Mouse (Mus musculus) frontal cortex, postnatal 25 days (tissue): ENCODE results near the gene Rnd2.
"Not testable (repeated sequence)": the region's sequence is repeated elsewhere in the genome, so short reads cannot be mapped to it uniquely, and the experiment has no call there.

Experiments used
- DNase-seq, 2 experiments: peaks; one replicate each; pipeline ENCODE4 v3.0.0; 2022; ENCODE audit warnings: low spot score in 2 of 2

Gene Rnd2

DNA sequence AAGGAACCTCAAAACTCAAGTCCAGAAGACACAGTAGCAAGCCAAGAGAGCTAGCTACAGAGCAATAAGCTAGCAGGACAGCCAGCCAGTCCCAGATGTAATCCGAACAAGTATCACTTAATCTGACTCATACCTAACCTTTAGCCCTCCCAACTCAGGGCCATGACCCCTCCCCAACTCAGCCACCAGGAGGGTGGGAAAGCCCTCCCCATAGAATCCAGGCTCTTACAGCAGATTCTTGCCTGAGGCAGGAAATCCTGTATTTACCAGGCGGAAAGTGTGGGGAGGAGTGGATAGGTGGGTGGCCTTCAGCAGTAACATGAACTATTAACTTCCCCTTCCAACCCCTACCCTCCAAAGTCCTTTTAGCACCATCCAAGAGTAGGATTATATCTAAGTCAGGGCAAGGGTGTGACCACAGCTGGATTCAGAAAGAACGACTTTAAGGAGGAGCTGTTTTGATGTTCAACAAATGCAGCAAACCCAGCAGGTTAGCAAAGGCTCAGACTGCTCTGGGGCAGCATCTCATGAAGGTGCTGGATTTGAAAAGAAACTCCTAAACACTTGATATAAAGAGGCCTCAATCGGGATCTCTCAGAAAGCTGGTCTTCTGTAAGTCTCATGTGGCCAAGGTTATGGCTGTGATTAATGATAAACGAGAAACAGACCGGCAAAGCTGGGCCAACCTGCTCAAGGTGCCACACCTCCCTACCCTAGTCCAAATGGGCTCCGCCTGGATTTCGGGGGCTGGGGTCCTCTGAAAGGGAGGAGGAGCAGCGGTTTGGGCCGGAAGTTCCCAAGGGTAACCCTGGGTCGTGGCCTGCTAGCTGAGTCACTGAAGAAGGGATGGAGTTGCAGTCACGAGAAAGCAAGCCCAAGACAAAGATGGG is at the start of gene Rnd2:
Gene Rnd2 (plus strand): TSS at position 789 of the 890 bp plus-strand sequence.
- DNase-seq: no peak

DNA sequence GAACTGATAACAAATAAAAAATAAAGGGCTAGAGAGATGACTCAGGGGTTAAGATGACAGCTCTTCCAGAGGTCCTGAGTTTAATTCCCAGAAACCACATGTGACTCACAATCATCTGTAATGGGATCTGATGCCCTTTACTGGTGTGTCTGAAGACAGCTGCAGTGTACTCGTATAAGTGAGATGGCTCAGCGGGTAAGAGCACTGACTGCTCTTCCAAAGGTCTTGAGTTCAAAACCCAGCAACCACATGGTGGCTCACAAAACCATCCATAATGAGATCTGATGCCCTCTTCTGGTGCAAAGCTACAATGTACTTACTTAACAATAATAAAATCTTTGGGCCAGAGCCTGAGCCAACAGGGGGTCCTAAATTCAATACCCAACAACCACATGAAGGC is 49.5 kb upstream of the Rnd2 start:
- no peak for DNase-seq

DNA sequence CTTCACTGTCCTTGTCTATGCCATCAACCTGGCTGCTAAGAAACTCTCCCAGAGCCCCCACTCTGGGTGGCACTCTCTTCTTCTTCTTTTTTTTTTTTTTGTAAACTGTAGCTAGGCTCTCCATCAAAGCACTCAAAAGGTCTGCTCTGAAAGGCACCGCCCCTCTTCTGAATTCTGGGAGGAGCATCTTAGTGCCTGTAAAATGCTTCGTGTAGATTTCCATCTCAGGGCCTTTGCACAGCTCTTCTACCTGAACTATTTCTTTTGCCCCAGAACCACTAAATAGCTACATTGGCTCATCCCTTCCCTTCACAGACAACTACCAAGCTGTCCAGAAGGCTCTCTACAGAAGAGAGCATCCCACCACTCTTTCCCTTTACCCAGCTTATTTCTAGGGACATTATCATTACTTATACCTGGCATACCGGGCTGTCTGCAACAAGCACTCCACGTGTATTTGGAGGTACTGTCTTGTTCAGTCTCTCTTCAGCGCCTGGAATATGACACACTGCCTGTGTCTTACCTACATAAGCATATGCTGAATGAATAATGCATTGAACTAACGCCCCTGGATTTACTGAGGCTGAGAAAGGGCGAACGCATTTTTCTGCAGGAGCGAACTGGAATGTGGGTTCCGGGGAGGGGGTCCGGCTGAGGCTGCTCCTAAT is 48.2 kb upstream of the Rnd2 start:
- DNase-seq: no peak

DNA sequence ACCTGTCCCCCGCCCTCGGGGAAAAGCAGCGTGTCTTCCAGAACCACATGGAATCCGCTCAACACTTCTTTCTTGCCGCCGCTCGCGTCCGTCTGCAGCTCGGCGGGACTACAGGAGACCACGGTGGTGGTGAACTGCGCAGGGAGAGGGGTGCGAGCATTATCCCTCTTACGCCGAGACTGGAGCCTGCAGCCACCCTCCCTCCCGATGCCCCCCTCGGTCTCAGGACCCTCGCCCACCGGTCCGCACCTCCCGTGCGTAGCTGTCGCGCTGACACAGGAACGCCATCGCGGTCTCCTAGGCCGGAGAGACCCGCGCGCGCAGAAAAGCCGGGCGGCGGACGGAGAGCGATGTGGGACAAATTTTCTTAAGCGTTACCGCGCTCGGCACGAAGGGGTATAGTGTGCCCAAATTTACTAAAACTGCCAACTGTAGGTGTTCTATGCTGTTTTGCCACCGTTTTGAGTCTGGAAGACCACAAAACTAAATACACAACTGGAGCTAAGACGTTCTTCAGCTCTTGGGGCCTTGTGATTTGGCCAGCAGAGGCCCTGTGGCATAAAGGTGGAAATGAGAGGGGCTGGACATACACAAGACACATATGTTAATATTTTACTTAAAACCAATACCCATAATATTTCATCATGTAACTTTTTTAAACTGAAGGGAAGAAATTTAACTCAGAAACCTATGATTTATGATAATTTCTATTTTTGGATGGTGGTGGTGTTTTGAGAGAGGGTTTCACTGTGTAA is 47.5 kb upstream of the Rnd2 start, which contains the start of gene Aarsd1:
Gene Aarsd1 (minus strand): TSS at position 515 of the 755 bp plus-strand sequence.
- peak; percentile 83 to 89 for DNase-seq

DNA sequence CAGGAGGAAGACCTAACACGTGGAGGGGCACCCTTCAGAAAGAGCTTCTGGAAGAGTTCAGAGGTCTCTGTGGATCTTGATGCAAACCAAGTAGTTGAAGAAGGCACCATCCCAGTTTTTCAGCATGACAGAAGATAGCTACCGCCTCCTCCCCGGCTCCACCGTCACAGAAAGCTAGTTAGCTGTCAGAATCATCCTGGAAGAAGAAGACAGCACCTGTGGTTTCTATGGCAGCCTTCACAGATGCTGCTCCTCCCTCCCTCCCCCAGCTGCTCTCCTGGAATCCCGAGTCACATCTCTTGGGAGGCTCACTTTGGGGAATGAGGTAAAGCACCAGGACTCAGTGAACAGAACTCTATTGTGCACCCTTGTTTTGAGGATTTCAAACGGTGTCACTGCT is 45.8 kb upstream of the Rnd2 start:
- no peak for DNase-seq

DNA sequence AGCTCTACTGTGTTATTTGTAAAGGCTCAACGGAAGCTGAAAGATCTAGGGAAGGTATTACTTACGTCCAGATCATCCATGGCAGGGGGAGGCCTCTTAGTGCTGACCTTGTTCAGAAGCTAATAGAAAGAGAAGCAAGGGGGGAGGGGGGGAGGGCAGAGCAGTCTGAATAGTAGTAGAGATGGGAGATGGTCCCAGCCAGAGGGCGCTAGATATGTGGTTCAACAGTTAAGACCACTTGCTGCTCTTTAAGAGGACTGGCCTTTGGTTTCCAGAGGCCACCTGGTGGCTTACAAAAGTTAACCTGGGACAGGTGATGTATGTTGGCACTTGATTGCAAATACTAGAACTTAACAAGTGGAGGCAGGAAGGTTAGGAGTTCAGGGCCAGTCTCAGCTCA is 45.2 kb upstream of the Rnd2 start:
- DNase-seq: no peak

DNA sequence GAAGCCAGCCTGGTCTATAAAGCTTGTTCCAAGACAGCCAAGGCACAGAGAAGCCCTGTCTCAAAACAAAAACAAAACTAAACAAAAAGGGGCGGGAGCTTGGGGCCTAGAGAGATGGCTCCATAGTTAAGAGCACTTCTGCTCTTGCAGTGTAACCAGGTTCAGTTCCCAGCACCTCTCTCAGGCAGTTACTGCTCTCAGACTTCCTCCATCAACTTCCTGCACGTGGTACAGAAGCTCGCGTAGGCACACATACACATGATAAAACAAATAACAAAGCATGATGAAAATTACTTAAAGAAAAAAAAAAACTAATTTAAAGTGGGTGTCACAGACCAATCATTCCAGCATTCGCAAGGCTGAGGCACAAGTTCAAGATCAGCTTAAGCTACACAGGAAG is 44.7 kb upstream of the Rnd2 start:
- DNase-seq: no peak

DNA sequence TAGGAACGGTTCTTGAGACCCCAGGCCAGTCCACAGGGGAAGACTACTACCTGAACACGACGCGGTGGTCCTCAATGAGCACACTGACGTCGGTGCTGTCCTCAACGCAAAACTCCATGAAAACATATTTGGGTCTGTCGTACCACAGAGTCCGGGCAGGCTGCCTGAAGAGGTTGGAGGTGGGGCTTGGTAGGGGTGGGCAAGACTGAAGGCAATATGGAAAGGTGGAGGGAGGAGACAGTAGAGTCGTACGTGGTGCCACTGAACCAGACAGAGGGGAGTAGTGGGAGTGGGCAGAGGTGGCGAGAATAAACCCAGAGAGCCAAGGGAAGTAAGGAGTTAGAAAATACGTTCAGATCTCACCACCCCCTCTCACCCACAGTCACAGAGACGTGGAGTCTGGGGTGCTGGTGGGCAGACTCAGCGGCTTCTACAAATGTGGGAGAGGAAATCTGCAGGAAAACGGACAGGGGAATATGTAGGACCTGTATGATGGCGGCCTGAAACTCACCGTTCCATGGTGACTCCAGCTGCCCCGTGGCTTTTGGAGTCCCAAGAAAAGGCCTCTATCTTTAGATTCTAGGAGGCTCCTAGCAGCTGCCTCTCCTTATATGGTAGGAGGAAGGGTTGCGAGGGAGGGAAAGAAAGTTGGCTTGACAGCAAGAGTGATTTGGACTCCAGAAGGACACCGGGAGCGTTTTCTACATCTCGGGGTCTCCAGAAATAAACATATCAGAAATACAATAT is 40.5 kb upstream of the Rnd2 start, which contains the start of gene Gm27029:
Gene Gm27029 (minus strand): TSS at position 692 of the 747 bp plus-strand sequence.
- DNase-seq: peak; percentile 20 to 23

DNA sequence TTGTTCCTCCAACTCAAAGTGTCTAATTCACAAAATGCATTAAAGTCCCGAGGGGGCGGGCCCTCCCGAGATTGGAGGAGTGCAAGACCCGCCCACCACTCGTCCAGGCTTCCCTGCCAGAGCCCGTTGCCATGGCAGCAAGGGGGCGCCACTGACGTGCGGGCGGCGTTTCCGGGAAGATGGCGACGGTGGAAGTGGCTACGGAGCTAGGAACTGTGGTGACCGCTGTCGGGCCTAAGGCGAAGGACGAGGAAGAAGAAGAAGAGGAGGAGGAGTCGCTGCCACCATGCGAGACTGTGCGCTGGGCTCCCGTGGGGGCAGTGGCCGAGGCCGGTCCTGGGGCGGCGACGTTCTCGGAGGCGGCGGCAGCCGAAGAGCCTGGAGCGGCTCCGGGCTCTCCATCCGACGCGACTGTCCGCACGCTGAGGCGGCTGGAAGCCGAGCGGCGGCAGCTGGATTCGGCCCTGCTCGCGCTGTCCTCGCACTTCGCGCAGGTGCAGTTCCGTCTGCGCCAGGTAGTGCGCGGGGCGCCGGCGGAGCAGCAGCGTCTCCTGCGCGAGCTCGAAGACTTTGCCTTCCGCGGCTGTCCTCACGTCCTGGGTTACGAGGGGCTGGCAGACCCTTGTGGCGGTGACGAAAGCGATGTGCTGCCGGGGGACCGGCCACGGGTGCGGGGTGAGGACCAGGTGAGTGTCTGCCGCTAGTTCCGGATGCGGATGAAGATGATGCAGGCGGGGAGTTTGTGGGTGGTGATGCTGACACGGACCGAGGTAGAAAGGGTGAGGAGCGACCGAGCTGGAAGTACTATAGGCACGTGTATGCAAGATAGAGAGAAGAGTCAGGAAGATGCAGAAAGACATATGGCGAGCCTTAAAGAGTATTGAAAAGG is 39.6 kb upstream of the Rnd2 start, which contains the start of the genes Rundc1 and Ptges3l:
Gene Rundc1 (plus strand): TSS at position 161 of the 889 bp plus-strand sequence.
Gene Ptges3l (minus strand): TSS at position 409 of the 889 bp plus-strand sequence.
- DNase-seq: peak; percentile 97 to 98

DNA sequence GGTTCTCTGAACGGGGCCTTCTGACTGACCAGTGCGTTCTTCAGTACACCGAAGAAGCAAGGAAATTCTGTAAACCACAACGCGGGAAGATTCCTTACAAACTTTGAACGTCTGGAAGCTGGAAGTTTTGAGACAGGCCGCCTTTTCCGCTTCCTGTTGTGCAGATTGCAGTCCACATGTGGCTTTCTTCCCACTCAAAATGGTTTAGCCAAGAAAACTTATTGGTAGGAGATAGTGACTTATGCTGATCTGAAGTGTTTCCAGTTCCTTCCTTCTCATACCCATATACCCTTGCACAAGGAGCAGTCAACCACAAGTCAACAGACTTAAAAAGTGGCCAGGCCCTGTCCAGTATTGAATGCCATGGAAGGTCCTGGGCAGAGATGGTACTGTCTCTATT is 38.6 kb upstream of the Rnd2 start:
- no peak for DNase-seq

DNA sequence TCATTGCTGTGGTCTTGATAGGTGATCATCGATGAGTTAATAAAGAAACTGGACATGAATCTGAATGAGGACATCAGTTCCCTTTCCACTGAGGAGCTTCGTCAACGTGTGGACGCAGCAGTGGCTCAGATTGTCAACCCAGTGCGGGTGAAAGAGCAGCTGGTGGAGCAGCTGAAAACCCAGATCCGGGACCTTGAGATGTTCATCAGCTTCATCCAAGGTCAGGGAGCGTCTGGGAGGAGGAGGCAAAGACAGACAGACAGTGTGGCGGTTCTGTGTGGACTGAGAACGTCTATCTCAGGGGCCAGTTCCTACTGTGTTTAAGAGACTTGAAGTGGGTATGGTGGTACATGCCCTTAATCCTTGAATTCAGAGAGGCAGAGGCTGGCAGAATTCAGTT is 33.5 kb upstream of the Rnd2 start:
- no peak for DNase-seq

DNA sequence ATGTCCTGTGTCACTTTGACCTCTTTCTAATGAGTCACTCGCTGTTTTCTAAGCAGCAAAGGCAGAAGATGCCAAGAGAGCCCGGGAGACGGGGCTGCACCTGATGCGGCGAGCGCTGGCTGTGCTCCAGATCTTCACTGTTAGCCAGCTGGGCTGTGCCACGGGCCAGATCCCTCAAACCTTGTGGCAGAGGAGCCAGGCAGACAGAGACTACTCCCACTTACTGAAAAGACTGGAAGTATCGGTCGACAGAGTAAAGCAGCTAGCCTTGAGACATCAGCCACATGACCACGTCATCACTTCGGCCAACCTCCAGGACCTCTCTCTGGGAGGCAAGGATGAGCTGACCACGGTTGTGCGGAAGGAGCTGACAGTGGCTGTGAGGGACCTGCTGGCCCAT is 31.4 kb upstream of the Rnd2 start:
- DNase-seq: no peak

DNA sequence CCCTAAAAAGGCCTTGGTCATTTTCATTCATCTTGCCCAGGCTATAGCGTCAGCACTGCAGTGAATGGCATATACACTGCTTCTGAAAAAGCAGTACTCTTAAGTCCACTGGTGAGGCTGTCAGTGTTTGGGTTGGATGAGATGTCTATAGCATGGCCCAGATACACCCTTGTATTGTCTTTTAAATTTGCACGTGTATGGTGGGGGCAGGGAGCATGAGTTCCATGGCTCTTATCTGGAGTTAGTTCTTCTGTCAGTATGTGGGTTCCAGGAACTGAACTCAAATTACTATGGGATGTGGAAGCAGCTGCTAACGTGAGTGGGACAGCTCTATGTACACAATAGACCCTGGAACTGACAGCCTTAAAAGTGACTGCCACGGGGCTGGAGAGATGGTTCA is 29.0 kb upstream of the Rnd2 start:
- no peak for DNase-seq

DNA sequence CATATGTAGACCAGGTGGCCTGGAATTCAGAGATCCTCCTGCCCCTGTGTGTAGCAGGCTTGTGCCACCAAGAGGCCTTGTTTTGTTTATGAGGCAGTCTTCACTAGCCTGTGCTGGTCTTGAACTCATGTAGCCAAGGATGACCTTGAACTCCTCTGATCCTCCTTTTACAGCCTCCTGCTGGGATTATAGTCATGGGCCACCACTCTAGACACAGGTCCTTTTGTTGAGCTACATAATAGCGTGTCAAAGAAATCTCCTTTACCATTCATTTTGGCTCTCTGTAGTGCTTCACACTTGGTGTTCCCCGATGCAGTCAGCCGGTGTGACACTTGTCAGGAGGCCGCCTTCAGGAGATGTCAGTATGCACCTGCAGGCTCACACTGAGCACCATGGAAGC is 27.9 kb upstream of the Rnd2 start:
- no peak for DNase-seq

DNA sequence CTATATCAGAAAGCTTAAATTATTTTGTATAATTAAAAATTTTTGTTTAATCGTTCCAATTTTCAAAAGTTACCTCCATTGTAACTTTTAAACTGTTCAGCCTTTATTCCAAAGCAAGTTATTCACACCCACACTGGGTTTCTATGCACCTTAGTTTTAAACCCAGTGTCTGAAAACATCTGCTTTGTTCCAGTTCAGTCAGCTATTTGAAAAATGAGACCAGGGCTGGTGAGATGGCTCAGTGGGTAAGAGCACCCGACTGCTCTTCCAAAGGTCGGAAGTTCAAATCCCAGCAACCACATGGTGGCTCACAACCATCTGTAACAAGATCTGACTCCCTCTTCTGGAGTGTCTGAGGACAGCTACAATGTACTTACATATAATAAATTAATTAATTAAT is 26.8 kb upstream of the Rnd2 start:
- DNase-seq: not testable (repeated sequence)

DNA sequence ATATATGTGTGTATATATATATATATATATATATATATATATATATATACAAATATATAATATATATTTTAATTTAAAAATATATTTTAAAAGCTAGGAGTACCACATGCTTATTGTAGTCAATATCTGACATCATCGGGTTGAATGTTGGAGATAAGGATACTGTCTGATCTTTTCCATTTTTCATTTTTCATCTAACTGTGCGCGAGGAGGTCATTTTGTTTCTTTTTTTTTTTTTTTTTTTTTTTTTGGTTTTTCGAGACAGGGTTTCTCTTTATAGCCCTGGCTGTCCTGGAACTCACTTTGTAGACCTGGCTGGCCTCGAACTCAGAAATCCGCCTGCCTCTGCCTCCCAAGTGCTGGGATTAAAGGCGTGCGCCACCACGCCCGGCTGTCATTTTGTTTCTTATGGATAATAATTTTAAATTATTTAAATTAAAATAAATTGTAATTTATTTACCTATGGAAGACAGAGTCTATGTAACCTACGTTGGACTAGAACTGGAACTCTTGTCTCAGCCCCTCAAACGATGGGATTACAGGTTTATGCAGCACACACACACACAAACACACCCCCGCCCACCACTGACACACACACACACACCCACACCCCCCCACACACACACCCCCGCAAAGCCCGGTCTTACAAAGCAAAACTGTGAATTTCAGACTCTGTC is 23.2 kb upstream of the Rnd2 start:
- not testable (repeated sequence) for DNase-seq

DNA sequence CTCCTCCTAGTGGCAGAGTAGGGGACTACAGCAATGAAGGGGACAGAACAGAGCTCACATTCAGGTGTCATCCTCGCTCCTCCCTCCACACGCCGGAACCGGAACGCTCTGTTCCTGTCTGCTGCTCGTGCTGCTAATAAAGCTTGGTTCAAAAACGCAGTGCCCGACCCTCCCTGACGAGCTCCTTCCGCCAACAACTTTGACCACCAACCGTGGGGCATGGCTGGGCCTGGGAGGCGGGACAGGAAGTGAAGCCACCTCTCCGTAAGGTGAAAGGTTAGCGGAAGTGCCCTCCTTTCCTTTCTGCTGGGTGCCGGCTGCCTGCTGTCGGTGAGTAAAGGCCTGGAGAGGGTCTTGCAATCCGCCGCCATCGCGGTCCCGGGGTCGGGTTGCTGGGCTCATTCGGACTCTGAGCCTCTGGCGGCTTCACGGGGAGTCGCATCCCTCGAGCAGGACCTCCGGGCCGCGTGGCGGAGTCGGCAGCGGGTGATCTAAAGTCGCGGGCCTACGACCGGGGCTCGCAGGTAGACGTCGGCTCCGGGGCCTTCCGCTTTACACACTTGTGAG is 22.6 kb upstream of the Rnd2 start, which contains the start of gene Rpl27:
Gene Rpl27 (plus strand): TSS at position 172 of the 567 bp plus-strand sequence.
- peak; percentile 82 to 93 for DNase-seq

DNA sequence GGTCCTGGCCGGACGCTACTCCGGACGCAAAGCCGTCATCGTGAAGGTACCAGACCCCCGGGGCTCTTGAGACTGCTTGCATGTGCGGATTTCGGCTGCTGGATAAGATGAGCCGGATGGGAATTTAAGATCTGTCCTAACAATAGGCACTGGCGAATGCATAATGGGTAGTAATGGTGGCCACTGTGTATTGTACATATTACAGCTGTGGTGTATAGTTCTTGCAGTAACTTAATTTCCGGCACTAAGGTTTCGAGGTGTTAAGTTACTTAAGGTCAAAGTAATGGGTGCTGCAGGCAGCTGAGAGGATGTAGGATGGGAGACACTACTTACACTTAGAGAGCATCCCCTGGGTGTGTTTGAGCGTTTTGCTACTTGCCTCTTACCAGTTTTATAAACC is 22.0 kb upstream of the Rnd2 start:
- no peak for DNase-seq

DNA sequence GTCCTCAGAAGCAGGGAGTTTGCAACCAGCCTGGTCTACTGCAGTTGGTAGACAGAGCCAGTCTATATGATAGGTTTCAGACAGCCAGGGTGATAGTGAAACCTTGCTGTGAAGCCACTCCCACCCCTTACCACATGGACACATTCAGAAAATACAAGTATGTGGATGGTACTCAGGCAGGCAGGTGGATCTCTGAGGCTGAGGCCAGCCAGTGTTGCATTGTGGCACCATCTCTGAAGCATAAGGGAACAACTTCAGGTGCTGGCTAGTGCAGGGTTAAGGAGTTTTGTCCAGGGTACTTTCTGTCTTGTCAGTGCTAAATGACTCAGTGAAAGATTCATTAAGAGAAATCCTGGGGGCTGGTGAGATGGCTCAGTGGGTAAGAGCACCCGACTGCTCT is 18.5 kb upstream of the Rnd2 start:
- no peak for DNase-seq
